Mouse (Mus musculus): ENCODE data around the gene Irgm2.

DNA sequence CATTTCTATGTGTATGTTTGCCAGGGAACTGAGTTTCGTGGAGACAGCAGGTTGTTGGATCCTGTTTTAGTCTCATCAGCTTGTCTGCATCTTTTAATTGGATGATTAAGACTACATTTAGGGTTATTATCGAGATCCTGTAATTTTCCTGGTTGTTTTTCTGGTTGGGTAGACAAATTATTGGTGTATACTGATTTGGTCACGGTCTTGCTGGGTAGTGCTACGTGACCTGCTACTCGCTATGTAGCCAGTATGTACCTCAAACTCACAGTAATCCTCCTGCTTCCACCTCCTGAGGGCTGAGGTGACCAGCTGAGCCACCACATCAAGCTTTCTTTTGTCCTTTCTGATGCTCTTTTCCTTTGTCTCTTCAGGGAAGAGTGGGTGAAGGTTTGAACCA is 58.4 kb downstream of the Irgm2 start:
- TF ChIP-seq CTCF (IDR thresholded peaks at IDR 0.05; ENCODE audit: control insufficient read depth, insufficient read depth, insufficient read length) (no peak), MAX (IDR thresholded peaks at IDR 0.05) (no peak), FOSL1 (IDR thresholded peaks at IDR 0.05; ENCODE audit: insufficient read depth, low read length, poor library complexity, severe bottlenecking) (no peak), MYOG (IDR thresholded peaks at IDR 0.05; ENCODE audit: control insufficient read depth, extremely low read depth, insufficient read length) (no peak), USF1 (IDR thresholded peaks at IDR 0.05; ENCODE audit: low read depth) (no peak), CEBPB (IDR thresholded peaks at IDR 0.05; ENCODE audit: low read depth) (no peak), MYOD1 (IDR thresholded peaks at IDR 0.05; ENCODE audit: control insufficient read depth, insufficient read length, low read depth) (no peak)

All from C2C12 (cell line).